Mouse (Mus musculus): ENCODE measurements around the gene Atg5.
A peak's percentile ranks its signal among the peaks of the same experiment; 100 is the strongest.

Gene Atg5

GRCm38 (mm10) chr10:44355216-44355615, 87.1 kb downstream of the Atg5 start:
- no peak for DNase-seq

- DNase-seq: no peak
These were observed 88.5 kb downstream of the Atg5 start for GRCm38 (mm10) chr10:44356625-44357024.

DNA sequence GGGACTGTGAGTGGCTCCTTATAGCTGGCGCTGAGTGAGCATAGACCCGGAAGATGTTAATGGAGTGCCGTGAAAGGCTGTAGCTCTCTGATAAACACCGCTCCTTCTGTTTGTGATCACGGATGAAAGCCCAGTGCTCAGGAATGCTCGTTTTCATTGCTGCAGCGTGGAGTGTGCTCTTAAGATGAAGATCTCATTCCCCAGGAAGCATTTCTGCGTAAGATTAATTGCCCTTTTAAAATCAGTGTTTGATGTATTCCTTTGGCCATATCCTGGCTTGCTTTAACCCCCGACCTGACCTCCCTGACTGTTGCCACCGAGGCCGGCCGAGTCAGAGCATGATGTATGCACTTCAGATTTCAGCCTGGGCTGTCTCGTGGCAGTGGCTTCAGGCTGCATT, 89.2 kb downstream of the Atg5 start:
- no peak for DNase-seq

DNA sequence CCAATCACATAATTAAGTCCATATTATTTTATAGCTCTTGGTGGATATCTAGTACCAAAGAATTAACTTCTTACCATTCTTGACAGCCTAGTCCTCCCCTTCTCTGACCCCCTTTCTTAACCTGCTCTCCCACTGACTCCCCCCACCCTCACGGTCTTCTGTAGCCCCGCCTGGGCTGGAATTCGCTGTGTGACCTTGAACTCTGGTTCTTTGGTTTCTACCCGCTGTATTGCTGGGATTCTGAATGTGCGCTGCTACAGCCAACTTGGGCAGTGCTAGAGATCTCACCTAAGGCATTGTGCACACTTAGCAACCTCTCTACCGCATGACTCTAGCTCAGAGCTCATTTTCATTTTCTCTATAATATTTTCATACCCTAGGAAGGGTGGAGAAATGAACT, 90.7 kb downstream of the Atg5 start:
- DNase-seq: no peak

DNA sequence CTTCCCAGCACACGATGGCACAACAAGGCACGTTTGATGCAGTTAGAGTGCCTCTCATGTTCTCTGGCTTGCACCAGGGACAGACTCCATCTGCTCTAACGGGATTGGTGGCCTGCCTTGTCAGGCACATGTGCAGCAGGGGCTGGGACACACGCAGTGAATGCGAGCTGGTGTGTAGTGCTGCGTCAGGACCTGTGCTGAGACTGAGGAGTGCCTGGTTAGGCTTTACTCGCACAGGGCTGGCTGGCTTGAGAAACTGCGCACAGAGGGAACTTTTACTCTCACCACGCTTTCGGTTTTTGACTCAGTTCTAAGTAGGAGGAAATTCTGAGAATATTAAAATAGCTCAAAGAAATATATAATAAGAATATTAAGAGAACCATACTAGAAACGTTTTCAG, 92.5 kb downstream of the Atg5 start:
- no peak for DNase-seq

DNA sequence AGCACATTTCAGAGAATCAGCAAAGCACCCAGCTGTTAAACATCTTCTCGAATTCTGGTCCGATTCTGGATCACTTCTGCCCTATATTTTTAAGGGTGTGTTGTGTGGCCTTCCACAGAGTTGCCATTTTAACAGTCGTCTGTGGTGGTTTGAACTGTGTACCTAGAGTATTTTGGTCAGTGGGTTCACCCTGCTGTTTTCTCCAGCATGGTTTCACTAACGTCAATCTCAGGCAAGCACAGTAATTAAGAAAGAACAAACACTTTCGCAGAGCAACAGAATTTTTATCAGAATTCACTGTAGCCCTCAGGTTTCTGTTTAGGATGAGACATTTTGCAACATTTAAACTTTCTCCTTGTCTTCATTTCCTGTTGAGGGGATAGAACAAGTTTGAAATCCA, 94.3 kb downstream of the Atg5 start:
- no peak for DNase-seq

GRCm38 (mm10) chr10:44362846-44363245, 94.7 kb downstream of the Atg5 start:
- no peak for DNase-seq

DNA sequence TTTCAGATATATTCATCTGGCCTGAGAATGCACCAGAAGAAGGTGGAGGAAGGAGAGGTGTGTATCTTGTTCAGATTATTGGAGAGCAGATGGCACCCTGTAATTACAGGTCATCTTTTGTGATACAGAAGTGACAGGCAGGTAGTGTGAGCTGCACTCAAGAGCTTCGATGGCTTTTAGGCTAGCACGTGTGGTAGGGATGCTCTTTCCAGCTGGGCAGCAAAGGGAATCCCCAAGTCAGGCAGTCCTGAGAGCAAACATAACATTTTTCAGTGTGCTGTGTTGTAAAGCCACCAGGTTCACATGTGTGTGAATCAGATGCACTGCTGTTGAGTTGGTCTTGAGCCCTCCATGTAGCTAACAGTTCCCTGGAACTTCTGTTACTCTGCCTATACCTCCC, 98.0 kb downstream of the Atg5 start:
- no peak for DNase-seq

DNA sequence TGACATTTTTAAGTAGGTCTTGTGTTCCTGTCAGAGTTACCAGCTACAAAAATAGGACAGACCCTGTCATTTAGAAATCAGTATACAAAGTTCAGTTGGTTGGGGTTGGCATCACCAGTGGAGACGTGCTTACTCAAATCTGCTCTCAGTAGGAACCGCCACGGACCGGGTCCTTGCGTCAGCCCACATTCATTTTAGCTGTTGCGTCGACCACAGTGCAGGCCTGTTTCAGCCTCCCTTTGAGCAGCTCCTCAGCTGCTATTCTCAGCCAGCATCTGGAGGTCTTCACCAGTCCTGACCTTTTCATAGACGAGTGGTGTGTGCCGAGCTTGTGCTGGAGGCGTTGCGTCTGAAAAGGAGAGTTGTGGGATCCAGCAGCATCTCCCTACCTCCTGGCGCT, 98.9 kb downstream of the Atg5 start:
- DNase-seq: no peak

DNA sequence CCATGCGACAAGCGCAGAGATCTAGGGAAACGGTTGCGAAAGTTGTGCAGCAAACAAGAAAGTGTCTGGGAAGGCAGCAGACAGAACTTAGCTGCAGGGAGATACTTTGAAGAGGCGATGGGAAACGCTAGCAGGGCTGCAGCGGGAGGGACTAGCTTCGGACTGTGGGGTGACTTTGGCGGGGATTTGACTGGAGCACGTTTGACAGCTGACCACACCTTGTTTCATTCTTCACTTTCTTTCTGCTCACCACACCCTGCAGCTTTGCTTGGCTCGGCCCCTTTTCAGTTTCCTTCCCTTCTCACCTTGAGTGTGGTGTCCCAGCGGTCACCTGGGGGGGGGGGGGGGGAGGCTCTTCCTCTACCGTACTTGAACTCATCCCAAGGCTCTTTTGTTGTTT, 100.4 kb downstream of the Atg5 start:
- no peak for DNase-seq

DNA sequence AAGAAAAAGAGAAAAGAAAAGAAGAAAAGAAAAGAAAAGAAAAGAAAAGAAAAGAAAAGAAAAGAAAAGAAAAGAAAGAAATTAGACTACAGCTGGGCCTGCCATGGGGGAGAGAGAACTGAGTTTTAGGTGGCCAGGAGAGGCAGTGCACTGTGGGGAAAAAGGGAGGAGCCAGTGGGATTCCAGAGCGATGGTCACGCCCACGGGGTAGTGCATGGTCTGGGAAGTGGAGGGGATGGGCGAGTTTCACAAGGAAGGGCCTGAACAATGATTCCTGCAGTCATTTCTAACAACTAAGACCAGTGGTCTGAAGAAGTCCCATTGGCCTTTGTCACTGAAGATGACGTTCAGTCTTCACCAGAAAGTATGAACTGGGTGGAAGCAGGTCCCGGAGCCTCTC, 102.5 kb downstream of the Atg5 start:
- DNase-seq: no peak

GRCm38 (mm10) chr10:44372210-44372609, 104.1 kb downstream of the Atg5 start:
- no peak for DNase-seq

GRCm38 (mm10) chr10:44374678-44375077, 106.5 kb downstream of the Atg5 start:
- DNase-seq: no peak

- no peak for DNase-seq
These were observed 107.3 kb downstream of the Atg5 start for GRCm38 (mm10) chr10:44375501-44375900.

GRCm38 (mm10) chr10:44377821-44378220, 109.7 kb downstream of the Atg5 start:
- DNase-seq: no peak

GRCm38 (mm10) chr10:44378403-44378802, 110.2 kb downstream of the Atg5 start:
- DNase-seq: no peak

DNA sequence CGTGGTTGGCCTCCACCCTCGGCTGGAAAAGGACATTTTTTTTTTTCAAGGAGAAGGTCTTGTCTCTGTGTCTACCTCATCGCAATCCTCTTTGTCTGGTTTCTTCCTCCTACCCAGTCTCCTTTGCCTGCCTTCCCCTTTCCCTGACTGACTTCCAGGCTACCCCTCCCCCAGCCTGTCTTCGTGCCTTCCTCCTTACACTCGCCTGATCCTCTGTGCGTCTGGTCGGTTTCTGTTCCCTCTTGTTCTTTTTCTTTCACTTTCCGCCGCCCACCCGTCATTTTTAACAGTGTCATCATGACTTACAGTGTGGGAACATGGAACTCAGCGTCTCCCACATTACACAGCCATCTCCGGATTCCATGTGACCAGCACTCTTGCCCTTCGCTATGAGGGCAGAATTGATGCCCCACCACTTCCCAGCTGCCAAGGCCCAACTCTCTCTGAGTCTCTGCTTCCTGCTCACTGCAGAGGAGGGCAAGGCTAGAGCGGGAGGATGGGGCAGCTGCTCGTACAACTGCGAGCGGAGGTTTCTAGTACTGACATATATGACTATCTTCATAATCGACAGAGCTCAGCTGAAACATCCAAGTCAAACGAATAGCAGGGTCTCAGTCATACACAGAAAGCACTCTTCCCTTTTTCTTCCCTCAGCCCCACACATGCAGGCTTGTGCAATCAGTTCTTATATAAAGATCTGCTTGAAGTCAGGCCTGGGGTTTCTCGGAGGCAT, 112.5 kb downstream of the Atg5 start:
- DNase-seq: peak; percentile 65

- DNase-seq: peak; percentile 70
These were observed 113.2 kb downstream of the Atg5 start for GRCm38 (mm10) chr10:44381397-44381796.

GRCm38 (mm10) chr10:44381948-44382347, 113.8 kb downstream of the Atg5 start:
- no peak for DNase-seq

DNA sequence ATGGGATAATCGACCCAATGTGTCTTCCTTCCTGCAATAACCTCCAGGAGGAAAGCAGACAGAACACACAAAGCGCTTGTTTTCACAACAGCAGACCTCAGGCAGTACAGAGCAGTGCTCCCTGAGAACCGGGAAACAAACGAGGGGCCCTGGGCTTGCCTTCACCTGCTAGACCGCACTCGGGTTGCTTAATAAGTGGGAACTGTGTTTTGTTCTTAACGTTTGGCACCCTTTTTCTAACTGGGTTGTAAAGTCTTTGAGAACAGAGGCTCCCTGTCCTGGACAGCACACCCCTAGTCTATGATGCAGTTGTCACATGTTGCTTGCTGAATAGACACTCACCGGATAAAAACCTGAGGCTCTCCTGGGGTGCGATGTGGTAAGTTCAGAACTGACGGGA, 115.1 kb downstream of the Atg5 start:
- no peak for DNase-seq

- no peak for DNase-seq
These were observed 117.1 kb downstream of the Atg5 start for GRCm38 (mm10) chr10:44385227-44385626.

- no peak for DNase-seq
These were observed 120.6 kb downstream of the Atg5 start for GRCm38 (mm10) chr10:44388706-44389233.

DNA sequence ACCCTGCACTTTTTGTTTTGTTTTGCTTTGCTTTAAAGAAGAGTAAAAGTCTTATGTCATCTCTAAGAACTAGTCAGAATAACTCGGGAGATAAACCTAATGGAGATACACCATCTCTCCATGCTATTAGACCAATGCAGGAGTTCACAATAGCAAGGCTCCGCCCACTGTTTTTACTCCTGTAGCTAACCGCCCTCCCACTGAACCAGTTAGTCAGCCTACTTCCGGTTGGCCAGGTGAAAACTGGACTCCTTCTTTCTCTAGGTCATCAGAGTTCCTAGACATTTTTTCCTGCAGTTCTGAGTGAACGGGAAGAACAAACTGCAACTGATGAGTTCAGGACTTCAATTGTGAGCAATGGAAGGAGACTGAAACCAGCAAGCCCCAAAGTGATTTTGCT, 122.1 kb downstream of the Atg5 start:
- DNase-seq: no peak

GRCm38 (mm10) chr10:44391509-44392290, 123.5 kb downstream of the Atg5 start:
- DNase-seq: no peak
